Mouse (Mus musculus) MEL (cell line): ENCODE measurements around the gene Anln. TPM values are rescaled to one million over a fixed set of nuclear protein-coding genes. Genes with fewer than 3 reads are reported as not detected.

Experiments
- DNase-seq: peaks from one replicate; pipeline ENCODE4 v3.0.0; 2011; ENCODE audit warnings: low read depth, low spot score
- H3K27ac ChIP-seq: 2 replicates; pipeline ENCODE4 v1.5.1; 2012; ENCODE audit warnings: low read depth, mild to moderate bottlenecking, control low read depth, low read length, moderate library complexity; ENCODE audit not compliant: control insufficient read depth
- H3K27me3 ChIP-seq, 2 experiments: fragments of 150-350 bp in 1 of 2; sonication (generic) in 1 of 2; 2 replicates each; pipeline ENCODE4 v1.6.1; 2012; ENCODE audit warnings: low read length in 2 of 2, mild to moderate bottlenecking in 2 of 2, improper control_type of control experiment in 1 of 2, moderate library complexity in 1 of 2; ENCODE audit not compliant: insufficient read depth in 2 of 2, control insufficient read depth in 1 of 2
- H3K36me3 ChIP-seq, 2 experiments: 2 replicates each; pipeline ENCODE4 v1.6.1; 2012 to 2014; ENCODE audit warnings: low read length in 2 of 2, improper control_type of control experiment in 1 of 2, inconsistent platforms in 1 of 2, mild to moderate bottlenecking in 1 of 2; ENCODE audit not compliant: insufficient read depth in 2 of 2, control insufficient read depth in 1 of 2
- H3K4me1 ChIP-seq, 2 experiments: fragments of 150-350 bp in 1 of 2; sonication (generic) in 1 of 2; 2 replicates each; pipeline ENCODE4 v1.6.1; 2012; ENCODE audit warnings: low read length in 2 of 2, improper control_type of control experiment in 1 of 2, mild to moderate bottlenecking in 1 of 2; ENCODE audit not compliant: insufficient read depth in 2 of 2, control insufficient read depth in 1 of 2
- H3K4me3 ChIP-seq, 2 experiments: fragments of 150-350 bp in 1 of 2; sonication (generic) in 1 of 2; 2 replicates each; pipeline ENCODE4 v1.5.1; 2012; ENCODE audit warnings: low read depth in 2 of 2, low read length in 2 of 2, mild to moderate bottlenecking in 2 of 2, moderate library complexity in 2 of 2, control low read depth in 1 of 2, improper control_type of control experiment in 1 of 2; ENCODE audit not compliant: control insufficient read depth in 1 of 2, insufficient read depth in 1 of 2
- H3K79me2 ChIP-seq: 2 replicates; pipeline ENCODE4 v1.6.1; 2012; ENCODE audit warnings: mild to moderate bottlenecking, low read length, moderate library complexity; ENCODE audit not compliant: control insufficient read depth, poor library complexity, insufficient read depth
- H3K9ac ChIP-seq: 2 replicates; pipeline ENCODE4 v1.6.1; 2012; ENCODE audit warnings: low read depth, mild to moderate bottlenecking, control low read depth, low read length, moderate library complexity; ENCODE audit not compliant: control insufficient read depth, poor library complexity, severe bottlenecking
- H3K9me3 ChIP-seq: fragments of 150-350 bp; sonication (generic); replicated peaks from 2 replicates; pipeline ENCODE4 v1.6.1; 2012; ENCODE audit warnings: mild to moderate bottlenecking, low read length, improper control_type of control experiment, moderate library complexity; ENCODE audit not compliant: insufficient read depth
- CHD1 ChIP-seq: IDR thresholded peaks from 2 replicates; pipeline ENCODE4 v1.6.1; 2012; ENCODE audit warnings: low read depth, mild to moderate bottlenecking, inconsistent platforms, low read length, improper control_type of control experiment
- CHD2 ChIP-seq: IDR thresholded peaks from 2 replicates; pipeline ENCODE4 v1.6.1; 2011; ENCODE audit warnings: low read length, improper control_type of control experiment
- CTCF ChIP-seq, 3 experiments: IDR thresholded peaks in 2 of 3; conservative IDR thresholded peaks in 1 of 3; 2 replicates each; pipeline ENCODE4 v1.5.1; 2011 to 2012; ENCODE audit warnings: low read length in 3 of 3, low read depth in 2 of 3, mild to moderate bottlenecking in 2 of 3, improper control_type of control experiment in 1 of 3, inconsistent platforms in 1 of 3, mixed read lengths in 1 of 3, moderate library complexity in 1 of 3; ENCODE audit not compliant: control insufficient read depth in 1 of 3, insufficient read depth in 1 of 3, poor library complexity in 1 of 3, severe bottlenecking in 1 of 3
- E2F4 ChIP-seq: IDR thresholded peaks from 2 replicates; pipeline ENCODE4 v1.6.1; 2011; ENCODE audit warnings: low read depth, low read length, improper control_type of control experiment, borderline replicate concordance
- ELF1 ChIP-seq: IDR thresholded peaks from 2 replicates; pipeline ENCODE4 v1.6.1; 2014; ENCODE audit warnings: low read depth, mild to moderate bottlenecking, inconsistent platforms, low read length, improper control_type of control experiment, moderate library complexity
- EP300 ChIP-seq, 2 experiments: IDR thresholded peaks; 2 replicates each; pipeline ENCODE4 v1.6.1; 2011; ENCODE audit warnings: improper control_type of control experiment in 2 of 2, low read length in 2 of 2, low read depth in 1 of 2, mild to moderate bottlenecking in 1 of 2
- GABPA ChIP-seq: IDR thresholded peaks from 2 replicates; pipeline ENCODE4 v1.6.1; 2012; ENCODE audit warnings: low read depth, mild to moderate bottlenecking, inconsistent platforms, low read length, improper control_type of control experiment, moderate library complexity
- HCFC1 ChIP-seq: IDR thresholded peaks from 2 replicates; pipeline ENCODE4 v1.6.1; 2012; ENCODE audit warnings: low read depth, mild to moderate bottlenecking, inconsistent platforms, low read length, improper control_type of control experiment, moderate library complexity
- KAT2A ChIP-seq: conservative IDR thresholded peaks from 2 replicates; pipeline ENCODE4 v1.6.1; 2012; ENCODE audit warnings: low read depth, low read length, improper control_type of control experiment, inconsistent platforms
- MAFK ChIP-seq: IDR thresholded peaks from 2 replicates; pipeline ENCODE4 v1.6.1; 2011; ENCODE audit warnings: low read depth, mild to moderate bottlenecking, low read length, improper control_type of control experiment, borderline replicate concordance
- MAX ChIP-seq: IDR thresholded peaks from 2 replicates; pipeline ENCODE4 v1.6.1; 2011; ENCODE audit warnings: low read length, improper control_type of control experiment
- MAZ ChIP-seq: IDR thresholded peaks from 2 replicates; pipeline ENCODE4 v1.6.1; 2012; ENCODE audit warnings: low read depth, mild to moderate bottlenecking, inconsistent platforms, low read length, improper control_type of control experiment
- MXI1 ChIP-seq: IDR thresholded peaks from 2 replicates; pipeline ENCODE4 v1.6.1; 2011; ENCODE audit warnings: mild to moderate bottlenecking, low read depth, low read length, improper control_type of control experiment
- MYB ChIP-seq: IDR thresholded peaks from 2 replicates; pipeline ENCODE4 v1.6.1; 2011; ENCODE audit warnings: mild to moderate bottlenecking, low read depth, low read length, improper control_type of control experiment
- MYC ChIP-seq: IDR thresholded peaks from 2 replicates; pipeline ENCODE4 v1.6.1; 2011; ENCODE audit warnings: low read depth, mild to moderate bottlenecking, low read length, improper control_type of control experiment, moderate library complexity
- NELFE ChIP-seq: IDR thresholded peaks from 2 replicates; pipeline ENCODE4 v1.6.1; 2011; ENCODE audit warnings: low read depth, low read length, improper control_type of control experiment
- NRF1 ChIP-seq: IDR thresholded peaks from 2 replicates; pipeline ENCODE4 v1.6.1; 2014; ENCODE audit warnings: low read depth, mild to moderate bottlenecking, inconsistent platforms, low read length, improper control_type of control experiment, moderate library complexity; ENCODE audit not compliant: poor library complexity, insufficient read depth, severe bottlenecking
- POLR2A ChIP-seq, 2 experiments: IDR thresholded peaks; 2 replicates each; pipeline ENCODE4 v1.6.1; 2011 to 2012; ENCODE audit warnings: low read length in 2 of 2, mild to moderate bottlenecking in 2 of 2, control low read depth in 1 of 2, improper control_type of control experiment in 1 of 2, low read depth in 1 of 2, moderate library complexity in 1 of 2; ENCODE audit not compliant: control insufficient read depth in 1 of 2, insufficient read depth in 1 of 2, poor library complexity in 1 of 2
- RCOR1 ChIP-seq: IDR thresholded peaks from 2 replicates; pipeline ENCODE4 v1.6.1; 2012; ENCODE audit warnings: low read depth, mild to moderate bottlenecking, inconsistent platforms, low read length, improper control_type of control experiment
- SMC3 ChIP-seq: IDR thresholded peaks from 2 replicates; pipeline ENCODE4 v1.6.1; 2011; ENCODE audit warnings: low read depth, low read length, improper control_type of control experiment
- TAL1 ChIP-seq: IDR thresholded peaks from 2 replicates; pipeline ENCODE4 v1.6.1; 2012; ENCODE audit warnings: mild to moderate bottlenecking, inconsistent platforms, low read length, moderate library complexity, mixed read lengths
- TBP ChIP-seq: IDR thresholded peaks from 2 replicates; pipeline ENCODE4 v1.8.0; 2011; ENCODE audit warnings: low read depth, low read length, improper control_type of control experiment
- UBTF ChIP-seq: IDR thresholded peaks from 2 replicates; pipeline ENCODE4 v1.6.1; 2012; ENCODE audit warnings: low read depth, mild to moderate bottlenecking, inconsistent platforms, low read length, improper control_type of control experiment, moderate library complexity, borderline replicate concordance; ENCODE audit not compliant: insufficient read depth
- USF1 ChIP-seq: IDR thresholded peaks from 2 replicates; pipeline ENCODE4 v1.6.1; 2014; ENCODE audit warnings: low read depth, mild to moderate bottlenecking, inconsistent platforms, low read length, improper control_type of control experiment, moderate library complexity
- USF2 ChIP-seq, 2 experiments: IDR thresholded peaks; 2 replicates each; pipeline ENCODE4 v1.6.1; 2011 to 2012; ENCODE audit warnings: improper control_type of control experiment in 2 of 2, low read length in 2 of 2, borderline replicate concordance in 1 of 2, inconsistent platforms in 1 of 2, low read depth in 1 of 2, mild to moderate bottlenecking in 1 of 2; ENCODE audit not compliant: insufficient read depth in 1 of 2
- ZC3H11A ChIP-seq: IDR thresholded peaks from 2 replicates; pipeline ENCODE4 v1.6.1; 2012; ENCODE audit warnings: low read depth, mild to moderate bottlenecking, inconsistent platforms, low read length, improper control_type of control experiment
- ZKSCAN1 ChIP-seq: IDR thresholded peaks from 2 replicates; pipeline ENCODE4 v1.6.1; 2012; ENCODE audit warnings: low read depth, mild to moderate bottlenecking, inconsistent platforms, low read length, improper control_type of control experiment, moderate library complexity
- ZNF384 ChIP-seq: IDR thresholded peaks from 2 replicates; pipeline ENCODE4 v1.6.1; 2012; ENCODE audit warnings: low read depth, mild to moderate bottlenecking, inconsistent platforms, low read length, improper control_type of control experiment
- polyA plus RNA-seq, 2 experiments: library from polyadenylated mRNA; stranded (reverse) in 1 of 2; unstranded in 1 of 2; fragments of >175 nt in 1 of 2; fragments of >200 nt in 1 of 2; gene quantifications; 2 replicates each; pipeline versions ENCODE4 v1.2.1 to v1.2.4; 2012; ENCODE audit warnings: low replicate concordance in 2 of 2, low read depth in 1 of 2; ENCODE audit not compliant: insufficient read length in 2 of 2, insufficient read depth in 1 of 2, missing spikeins in 1 of 2
- total RNA-seq: library from RNA; depleted of rRNA; stranded (reverse); fragments of 300-350 nt; gene quantifications from 2 replicates; pipeline ENCODE4 v1.2.3, GENCODE M21; 2012

The Anln gene
- total and polyA plus RNA-seq, 3 experiments, result 93.3 to 114 (median 93.3) TPM

DNA sequence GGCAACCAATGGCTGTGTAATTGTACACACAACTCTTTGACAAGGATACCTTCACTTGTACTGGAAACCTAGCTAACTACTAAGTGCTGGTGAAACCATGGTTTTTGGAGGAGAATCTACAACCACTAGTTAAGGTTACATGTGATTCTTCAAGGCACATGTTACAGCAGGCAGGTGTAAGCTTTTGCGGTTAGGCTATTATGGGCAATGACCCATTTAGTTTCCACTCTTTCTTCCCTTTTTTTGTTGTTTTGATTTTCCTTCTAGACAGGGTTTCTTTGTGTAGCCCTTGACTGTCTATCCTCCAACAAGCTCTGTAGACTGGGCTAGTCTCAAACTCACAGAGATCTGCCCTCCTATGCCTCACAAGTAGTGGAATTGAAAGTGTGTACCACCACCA, 64.4 kb downstream of the Anln start:
- DNase-seq, result no peak
- Histone ChIP-seq H3K9me3 (no peaks in the 10 kb centered on the region), H3K36me3 (peaks cover 0 to 20% of the 10 kb centered on the region in 2 experiments; a peak in 2 of 4 replicates)

DNA sequence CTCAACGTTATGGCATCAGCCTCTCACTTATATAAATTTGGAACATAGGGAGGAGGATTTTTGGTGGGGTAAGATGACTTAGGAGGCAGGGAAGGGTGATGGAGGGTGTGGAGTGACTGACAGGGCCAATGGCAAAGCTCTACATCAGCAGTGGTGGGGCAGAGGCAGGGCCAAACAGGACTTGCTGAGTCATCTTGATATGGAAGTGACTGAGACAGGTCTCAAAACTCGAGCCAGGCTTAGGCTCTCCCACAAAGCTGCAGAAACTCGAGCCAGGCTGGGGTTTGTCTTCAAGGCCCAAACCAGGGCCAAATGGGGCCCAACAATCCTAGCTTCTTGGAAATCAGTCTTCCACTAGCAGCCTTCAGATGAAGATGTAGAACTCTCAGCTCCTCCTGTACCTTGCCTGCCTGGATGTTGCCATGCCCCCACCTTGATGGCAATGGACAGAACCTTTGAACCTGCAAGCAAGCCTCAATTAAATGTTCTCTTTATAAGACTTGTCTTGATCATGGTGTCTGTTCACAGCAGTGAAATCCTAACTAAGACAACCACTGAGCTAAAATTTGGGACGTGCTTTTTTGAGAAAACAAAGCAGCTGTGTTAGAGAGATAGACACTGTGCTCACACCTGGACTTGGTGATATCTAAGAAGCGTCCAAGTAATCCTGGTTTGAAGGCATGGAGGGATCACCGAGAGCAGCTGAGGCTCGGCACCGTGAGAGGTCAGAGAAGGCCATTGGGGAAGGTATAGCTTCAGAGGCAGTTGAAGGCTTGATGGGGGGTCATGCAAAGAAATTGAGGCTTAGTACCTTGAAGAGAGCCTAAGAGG, 66.4 kb downstream of the Anln start:
- Histone ChIP-seq H3K27ac (peak overlapping the region; percentile 57), H3K9me3 (no peaks in the 10 kb centered on the region), H3K4me1 (peaks cover 11 to 25% of the 10 kb centered on the region in 2 experiments), H3K9ac (peak overlapping the region; percentile 42), H3K27me3 (no peaks in the 10 kb centered on the region), H3K4me3 (no peak overlapping the region), H3K79me2 (no peaks in the 10 kb centered on the region; the same call in 1 of the 2 replicates), H3K36me3 (peaks cover 0 to 15% of the 10 kb centered on the region in 2 experiments; a peak in 2 of 4 replicates)
- peak; percentile 95 for DNase-seq
- TF ChIP-seq TBP, result peak; percentile 80
- TF ChIP-seq CTCF (IDR thresholded peaks at IDR 0.05 in 2 of 3, conservative IDR thresholded peaks at IDR 0.05 in 1 of 3; ENCODE audit: control insufficient read depth in 1 of 3, insufficient read depth in 1 of 3, low read depth in 2 of 3, low read length in 3 of 3, poor library complexity in 1 of 3, severe bottlenecking in 1 of 3), result no peak
- TF ChIP-seq MYB, result no peak
- no peak; the same call in 1 of the 2 replicates for TF ChIP-seq MXI1
- no peak for TF ChIP-seq USF1
- TF ChIP-seq POLR2A (IDR thresholded peaks at IDR 0.05; ENCODE audit: control insufficient read depth in 1 of 2, insufficient read depth in 1 of 2, low read depth in 1 of 2, low read length in 2 of 2, poor library complexity in 1 of 2), result peak in 1 of 2 experiments; percentile 62; a peak in 1 of 4 replicates
- TF ChIP-seq MAX, result peak; percentile 74
- TF ChIP-seq MYC, result 0 out of 2 replicates have a peak, but pooled peaks have one; percentile 49
- no peak for TF ChIP-seq CHD2
- peak; percentile 98 for TF ChIP-seq GABPA
- peak; percentile 98 for TF ChIP-seq MAFK
- TF ChIP-seq E2F4, result peak; percentile 59; the same call in 1 of the 2 replicates
- TF ChIP-seq ZNF384, result no peak
- no peak for TF ChIP-seq CHD1
- no peak for TF ChIP-seq UBTF
- TF ChIP-seq EP300 (IDR thresholded peaks at IDR 0.05; ENCODE audit: low read depth in 1 of 2, low read length in 2 of 2), result peak; percentile 72 to 73
- no peak for TF ChIP-seq NRF1
- peak; percentile 58 for TF ChIP-seq RCOR1
- TF ChIP-seq ZC3H11A, result peak; percentile 53; the same call in 1 of the 2 replicates
- peak; percentile 67 for TF ChIP-seq HCFC1
- TF ChIP-seq KAT2A, result peak; percentile 80
- TF ChIP-seq MAZ, result 0 out of 2 replicates have a peak, but pooled peaks have one; percentile 49
- TF ChIP-seq TAL1, result peak; percentile 49
- no peak for TF ChIP-seq SMC3
- TF ChIP-seq ZKSCAN1, result no peak
- peak; percentile 68 for TF ChIP-seq ELF1
- peak; percentile 71 for TF ChIP-seq NELFE

More for the DNA sequence above, 64.4 kb downstream of the Anln start:
- TF ChIP-seq GABPA (0 out of 2 replicates have a peak, but pooled peaks have one; percentile 5), USF2 (IDR thresholded peaks at IDR 0.05; ENCODE audit: borderline replicate concordance in 1 of 2, insufficient read depth in 1 of 2, low read depth in 1 of 2, low read length in 2 of 2) (no peak), CTCF (IDR thresholded peaks at IDR 0.05 in 2 of 3, conservative IDR thresholded peaks at IDR 0.05 in 1 of 3; ENCODE audit: control insufficient read depth in 1 of 3, insufficient read depth in 1 of 3, low read depth in 2 of 3, low read length in 3 of 3, poor library complexity in 1 of 3, severe bottlenecking in 1 of 3) (no peak), NELFE (no peak), POLR2A (IDR thresholded peaks at IDR 0.05; ENCODE audit: control insufficient read depth in 1 of 2, insufficient read depth in 1 of 2, low read depth in 1 of 2, low read length in 2 of 2, poor library complexity in 1 of 2) (no peak)
- Histone ChIP-seq H3K27ac (no peak overlapping the region), H3K27me3 (no peaks in the 10 kb centered on the region), H3K4me3 (no peak overlapping the region), H3K79me2 (no peaks in the 10 kb centered on the region; the same call in 1 of the 2 replicates), H3K9ac (no peak overlapping the region), H3K4me1 (peaks cover 20 to 31% of the 10 kb centered on the region in 2 experiments)
